Mouse (Mus musculus) CH12.LX (cell line): ENCODE data around the gene Fgfr2. TPM values are rescaled to one million over a fixed set of nuclear protein-coding genes. Genes with fewer than 3 reads are reported as not detected.

Source experiments
- DNase-seq: peaks from one replicate; pipeline ENCODE4 v3.0.0-alpha.2; 2013; ENCODE audit errors: extremely low read depth
- H3K27ac ChIP-seq: 2 replicates; pipeline ENCODE4 v1.5.1; 2012; ENCODE audit warnings: low read depth, mild to moderate bottlenecking, control low read depth, moderate library complexity; ENCODE audit not compliant: insufficient read depth
- H3K27me3 ChIP-seq: replicated peaks from 2 replicates; pipeline ENCODE3; 2012; ENCODE audit warnings: inconsistent platforms
- H3K36me3 ChIP-seq, 2 experiments: replicated peaks in 1 of 2; 2 replicates each; pipeline versions ENCODE3 to v1.6.1; 2012; ENCODE audit warnings: inconsistent platforms in 1 of 2, low read length in 1 of 2, mild to moderate bottlenecking in 1 of 2, mixed read lengths in 1 of 2, moderate library complexity in 1 of 2; ENCODE audit not compliant: control insufficient read depth in 1 of 2, insufficient read depth in 1 of 2
- H3K4me1 ChIP-seq, 2 experiments: 2 replicates each; pipeline ENCODE4 v1.6.1; 2012; ENCODE audit warnings: inconsistent platforms in 1 of 2, moderate library complexity in 1 of 2; ENCODE audit not compliant: insufficient read depth in 2 of 2, control insufficient read depth in 1 of 2
- H3K4me2 ChIP-seq: 2 replicates; pipeline ENCODE4 v1.6.1; 2012; ENCODE audit warnings: low read depth, mild to moderate bottlenecking, control low read depth; ENCODE audit not compliant: poor library complexity, insufficient read depth, severe bottlenecking
- H3K4me3 ChIP-seq, 3 experiments: fragments of 150-350 bp in 1 of 3; sonication (generic) in 1 of 3; replicated peaks in 1 of 3; 2 replicates each; pipeline versions ENCODE3 to v1.5.1; 2011 to 2012; ENCODE audit warnings: low read depth in 2 of 3, low read length in 2 of 3, mild to moderate bottlenecking in 2 of 3, moderate library complexity in 2 of 3, control low read depth in 1 of 3, improper control_type of control experiment in 1 of 3, inconsistent platforms in 1 of 3, mixed read lengths in 1 of 3; ENCODE audit not compliant: poor library complexity in 1 of 3
- H3K79me2 ChIP-seq: replicated peaks from 2 replicates; pipeline ENCODE4 v1.6.1; 2012; ENCODE audit warnings: mild to moderate bottlenecking, moderate library complexity; ENCODE audit not compliant: control insufficient read depth, poor library complexity, insufficient read depth, severe bottlenecking; ENCODE audit errors: extremely low read depth
- H3K9ac ChIP-seq: 2 replicates; pipeline ENCODE4 v1.6.1; 2012; ENCODE audit warnings: low read depth, mild to moderate bottlenecking, control low read depth, moderate library complexity; ENCODE audit not compliant: insufficient read depth
- H3K9me3 ChIP-seq: replicated peaks from 2 replicates; pipeline ENCODE3; 2012; ENCODE audit warnings: low read length, inconsistent platforms, mixed read lengths
- CHD2 ChIP-seq: IDR thresholded peaks from 2 replicates; pipeline ENCODE4 v1.6.1; 2011; ENCODE audit warnings: low read length, improper control_type of control experiment
- CTCF ChIP-seq, 2 experiments: IDR thresholded peaks in 1 of 2; conservative IDR thresholded peaks in 1 of 2; 2 replicates each; pipeline ENCODE4 v1.5.1; 2011 to 2012; ENCODE audit warnings: low read depth in 2 of 2, low read length in 2 of 2, improper control_type of control experiment in 1 of 2, inconsistent platforms in 1 of 2, mild to moderate bottlenecking in 1 of 2, moderate library complexity in 1 of 2
- E2F4 ChIP-seq: IDR thresholded peaks from 2 replicates; pipeline ENCODE4 v1.6.1; 2011; ENCODE audit warnings: low read depth, low read length, improper control_type of control experiment; ENCODE audit not compliant: insufficient replicate concordance
- ELF1 ChIP-seq: IDR thresholded peaks from 2 replicates; pipeline ENCODE4 v1.6.1; 2014; ENCODE audit warnings: low read depth, mild to moderate bottlenecking, inconsistent platforms, low read length, improper control_type of control experiment
- GABPA ChIP-seq: IDR thresholded peaks from 2 replicates; pipeline ENCODE4 v1.6.1; 2012; ENCODE audit warnings: low read depth, low read length, improper control_type of control experiment, inconsistent platforms; ENCODE audit not compliant: insufficient replicate concordance
- IRF4 ChIP-seq: IDR thresholded peaks from 2 replicates; pipeline ENCODE4 v1.6.1; 2014; ENCODE audit warnings: low read depth, mild to moderate bottlenecking, inconsistent platforms, low read length, improper control_type of control experiment
- JUN ChIP-seq: IDR thresholded peaks from 2 replicates; pipeline ENCODE4 v1.6.1; 2011; ENCODE audit warnings: low read depth, mild to moderate bottlenecking, low read length, improper control_type of control experiment, moderate library complexity; ENCODE audit not compliant: insufficient read depth
- JUND ChIP-seq: conservative IDR thresholded peaks from 2 replicates; pipeline ENCODE4 v1.6.1; 2011; ENCODE audit warnings: low read depth, low read length, improper control_type of control experiment
- KAT2A ChIP-seq: IDR thresholded peaks from 2 replicates; pipeline ENCODE4 v1.6.1; 2012; ENCODE audit warnings: low read length, improper control_type of control experiment, inconsistent platforms; ENCODE audit not compliant: insufficient replicate concordance
- MAX ChIP-seq: IDR thresholded peaks from 2 replicates; pipeline ENCODE4 v1.6.1; 2011; ENCODE audit warnings: low read length, improper control_type of control experiment
- MAZ ChIP-seq: IDR thresholded peaks from 2 replicates; pipeline ENCODE4 v1.6.1; 2012; ENCODE audit warnings: low read depth, mild to moderate bottlenecking, inconsistent platforms, low read length, improper control_type of control experiment, moderate library complexity
- MXI1 ChIP-seq: IDR thresholded peaks from 2 replicates; pipeline ENCODE4 v1.6.1; 2011; ENCODE audit warnings: mild to moderate bottlenecking, low read depth, low read length, improper control_type of control experiment
- PAX5 ChIP-seq: IDR thresholded peaks from 2 replicates; pipeline ENCODE4 v1.6.1; 2012; ENCODE audit warnings: low read length, inconsistent platforms, mixed read lengths
- POLR2A ChIP-seq: IDR thresholded peaks from 2 replicates; pipeline ENCODE4 v1.6.1; 2011; ENCODE audit warnings: low read depth, mild to moderate bottlenecking, improper control_type of control experiment, low read length
- RAD21 ChIP-seq: IDR thresholded peaks from 2 replicates; pipeline ENCODE4 v1.6.1; 2011; ENCODE audit warnings: low read depth, mild to moderate bottlenecking, low read length, improper control_type of control experiment, moderate library complexity
- RCOR1 ChIP-seq: conservative IDR thresholded peaks from 2 replicates; pipeline ENCODE4 v1.6.1; 2012; ENCODE audit warnings: low read depth, mild to moderate bottlenecking, inconsistent platforms, low read length, improper control_type of control experiment
- SIN3A ChIP-seq: IDR thresholded peaks from 2 replicates; pipeline ENCODE4 v1.6.1; 2012; ENCODE audit warnings: low read length, improper control_type of control experiment, inconsistent platforms
- SMC3 ChIP-seq: IDR thresholded peaks from 2 replicates; pipeline ENCODE4 v1.6.1; 2011; ENCODE audit warnings: low read depth, low read length, improper control_type of control experiment
- TCF12 ChIP-seq: IDR thresholded peaks from 2 replicates; pipeline ENCODE4 v1.6.1; 2014; ENCODE audit warnings: low read depth, mild to moderate bottlenecking, inconsistent platforms, low read length, improper control_type of control experiment
- USF1 ChIP-seq: IDR thresholded peaks from 2 replicates; pipeline ENCODE4 v1.6.1; 2014; ENCODE audit warnings: low read depth, mild to moderate bottlenecking, inconsistent platforms, low read length, improper control_type of control experiment
- ZKSCAN1 ChIP-seq: IDR thresholded peaks from 2 replicates; pipeline ENCODE4 v1.6.1; 2012; ENCODE audit warnings: low read depth, inconsistent platforms, low read length, improper control_type of control experiment, borderline replicate concordance
- ZMIZ1 ChIP-seq: IDR thresholded peaks from 2 replicates; pipeline ENCODE4 v1.6.1; 2012; ENCODE audit warnings: low read depth, mild to moderate bottlenecking, inconsistent platforms, low read length, improper control_type of control experiment
- ZNF384 ChIP-seq: IDR thresholded peaks from 2 replicates; pipeline ENCODE4 v1.6.1; 2012; ENCODE audit warnings: low read depth, low read length, improper control_type of control experiment, inconsistent platforms
- dilution Hi-C: fragments of 300-500 bp; cut with MboI; formaldehyde crosslinking; loops from 2 replicates; pipeline ENCODE4 v1.14.3; 2020; ENCODE audit warnings: low sequenced_read_pairs; ENCODE audit not compliant: extremely low pct_unique_long_range_greater_than_20kb, extremely low pct_ligation_motif_present
- in situ Hi-C: fragments of 300-500 bp; cut with MboI; formaldehyde crosslinking; loops from 3 replicates; pipeline ENCODE4 v1.14.3; 2019; ENCODE audit warnings: low sequenced_read_pairs, low pct_ligation_motif_present, low pct_unique_long_range_greater_than_20kb, mixed read lengths
- polyA plus RNA-seq: library from polyadenylated mRNA; unstranded; fragments of >175 nt; gene quantifications from 2 replicates; pipeline ENCODE4 v1.2.1, GENCODE M21; 2012; ENCODE audit warnings: low read depth; ENCODE audit not compliant: insufficient read length
- total RNA-seq, 2 experiments: library from RNA; depleted of rRNA; stranded (reverse); fragments of 300-350 nt in 1 of 2; fragments of >200 nt in 1 of 2; gene quantifications; 2 replicates each; pipeline ENCODE4 v1.2.3; 2012 to 2014

Fgfr2 gene
- total and polyA plus RNA-seq, 3 experiments, result not detected

DNA sequence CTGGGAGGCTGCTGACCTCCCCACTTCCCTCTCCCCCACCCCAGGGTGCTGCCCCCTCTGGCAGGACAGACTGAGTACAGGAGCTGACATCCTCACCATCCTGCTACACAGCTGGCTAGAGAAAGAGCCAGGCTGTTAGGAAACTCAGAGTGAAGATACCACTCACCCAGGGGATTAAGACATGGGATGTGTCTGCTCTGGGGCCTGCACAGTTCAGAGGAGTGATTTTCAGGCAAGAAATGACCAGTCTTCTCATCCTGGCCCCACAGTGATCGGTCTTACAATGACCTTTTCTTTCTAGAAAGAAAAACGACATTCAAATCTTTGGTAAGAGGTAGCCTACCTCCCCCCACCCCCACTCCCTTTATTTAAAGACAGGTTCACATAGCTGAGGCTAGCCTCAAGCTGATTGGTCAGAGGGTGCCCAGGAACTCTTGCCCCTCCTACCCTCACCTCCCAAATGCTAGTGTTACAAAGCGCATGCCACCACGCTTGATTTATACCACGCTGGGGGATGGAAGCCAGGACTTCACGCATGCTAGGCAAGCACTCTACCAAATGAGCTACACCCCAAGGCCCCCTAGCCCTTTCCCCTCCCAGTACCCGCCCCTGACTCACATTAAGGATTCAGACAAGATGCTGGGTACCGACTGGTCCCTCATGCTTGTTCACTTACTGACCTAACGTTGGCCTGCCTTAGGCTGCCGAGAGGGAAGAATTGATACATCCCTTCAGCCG lies 2845.0 kb downstream of the Fgfr2 start:
- no peak for DNase-seq
- peaks cover 6% of the 10 kb centered on the region for H3K9me3 ChIP-seq
- in situ Hi-C loops, result no loop called here
- TF ChIP-seq KAT2A (no peak), POLR2A (no peak), ZNF384 (no peak), CTCF (conservative IDR thresholded peaks at IDR 0.05 in 1 of 2, IDR thresholded peaks at IDR 0.05 in 1 of 2; ENCODE audit: low read depth in 2 of 2, low read length in 2 of 2) (no peak), ELF1 (no peak), ZKSCAN1 (no peak), RCOR1 (no peak), PAX5 (no peak), MAZ (no peak), MXI1 (no peak), E2F4 (no peak), TCF12 (no peak), JUN (no peak), IRF4 (no peak), MAX (no peak), SMC3 (no peak), GABPA (no peak), USF1 (no peak)
- TF ChIP-seq, all 38 proteins: peak for 0
- H3K4me3 ChIP-seq, result no peak overlapping the region
- no peaks in the 10 kb centered on the region for H3K36me3 ChIP-seq
- H3K27ac ChIP-seq, result no peak overlapping the region
- dilution Hi-C loops, result no loop called here
- H3K4me2 ChIP-seq, result no peak overlapping the region
- no peaks in the 10 kb centered on the region for H3K79me2 ChIP-seq
- no peak overlapping the region for H3K9ac ChIP-seq
- H3K27me3 ChIP-seq, result peaks cover 56% of the 10 kb centered on the region
- H3K4me1 ChIP-seq, result no peaks in the 10 kb centered on the region

DNA sequence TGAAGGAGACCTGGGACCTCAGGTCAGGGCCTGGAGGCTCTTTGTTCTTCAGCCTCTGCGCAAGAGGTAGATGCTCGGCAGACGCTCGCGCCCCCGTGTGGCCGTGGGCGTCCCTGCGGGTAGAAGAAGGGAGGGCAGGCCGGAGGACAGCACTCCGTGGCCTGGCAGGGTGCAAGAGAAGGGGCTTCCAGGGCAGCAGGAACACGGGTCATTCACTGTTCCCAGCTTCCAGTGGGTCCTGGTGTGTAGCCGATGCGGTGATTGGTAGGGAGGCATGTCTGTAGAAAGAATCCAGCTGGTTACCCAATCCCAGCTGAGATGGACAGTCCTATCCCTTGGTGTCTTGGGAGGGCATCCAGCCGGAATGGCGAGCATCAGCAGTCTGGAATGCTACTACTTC lies 2849.9 kb downstream of the Fgfr2 start:
- dilution Hi-C loops (no loop called here), in situ Hi-C loops (loop anchor here (5.0 kb wide), 1 partner anchor 621 kb away; no protein-coding TSS in a partner anchor)
- Histone ChIP-seq H3K4me3 (no peak overlapping the region), H3K4me1 (no peaks in the 10 kb centered on the region), H3K9ac (no peak overlapping the region), H3K36me3 (no peaks in the 10 kb centered on the region), H3K9me3 (peaks cover 6% of the 10 kb centered on the region), H3K27ac (no peak overlapping the region), H3K79me2 (no peaks in the 10 kb centered on the region), H3K4me2 (no peak overlapping the region), H3K27me3 (peaks cover 70% of the 10 kb centered on the region)
- TF ChIP-seq CTCF (conservative IDR thresholded peaks at IDR 0.05 in 1 of 2, IDR thresholded peaks at IDR 0.05 in 1 of 2; ENCODE audit: low read depth in 2 of 2, low read length in 2 of 2) (peak in 1 of 2 experiments; percentile 80; a peak in 2 of 4 replicates), CHD2 (no peak), PAX5 (no peak), E2F4 (no peak), ZKSCAN1 (no peak), ELF1 (no peak), RAD21 (peak; percentile 63), USF1 (no peak), SIN3A (no peak), SMC3 (peak; percentile 76), ZMIZ1 (no peak), MAX (no peak), TCF12 (no peak), JUND (no peak)
- DNase-seq, result peak; percentile 22
